Mouse (Mus musculus) left cerebral cortex, postnatal 10 days (tissue): ENCODE data around the gene Btbd35f27. TPM values are rescaled to one million over a fixed set of nuclear protein-coding genes. Genes with fewer than 3 reads are reported as not detected.
"Not testable (repeated sequence)": the region's sequence is repeated elsewhere in the genome, so short reads cannot be mapped to it uniquely, and the experiment has no call there.

Experiments
- DNase-seq, 2 experiments: peaks; one replicate each; pipeline ENCODE4 v3.0.0; 2021 to 2022; ENCODE audit warnings: low spot score in 2 of 2, mixed read lengths in 1 of 2; ENCODE audit errors: extremely low spot score in 1 of 2
- intact Hi-C: fragments of 180-260 bp; cut with DNase I; formaldehyde crosslinking; loops from one replicate; pipeline ENCODE4 v1.15.1; 2025
- total RNA-seq, 2 experiments: library from RNA; stranded (reverse); gene quantifications; 2 replicates each; pipeline ENCODE4 v1.2.3; 2021

Btbd35f27 gene
- total RNA-seq, result not detected

DNA sequence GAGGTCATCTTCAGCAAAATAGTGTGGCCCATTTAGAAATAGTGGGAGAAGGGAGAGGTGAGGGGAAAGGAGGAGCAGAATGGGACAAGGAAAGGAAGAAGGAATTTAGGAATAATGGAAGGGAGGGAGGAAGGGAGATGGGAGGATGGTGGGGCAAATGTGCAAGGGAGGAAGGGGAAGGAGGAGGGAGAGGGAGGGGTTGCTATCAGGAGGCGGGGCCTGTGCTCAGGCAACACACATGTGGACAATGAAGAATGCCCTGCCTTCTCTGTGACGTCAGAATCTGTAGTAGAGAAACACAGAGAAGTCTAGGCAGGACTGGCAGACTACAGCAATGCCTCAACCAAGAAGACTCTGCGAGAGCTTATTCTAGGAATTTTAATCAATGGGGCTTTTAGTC lies at the start of gene Btbd35f27:
Gene Btbd35f27, plus strand, starts transcription at position 301 of the 400 bp plus-strand sequence.
- intact Hi-C loops, DNase-seq: not testable (repeated sequence)

Other genes starting within 250 kb of the Btbd35f27 start
- not detected for gene Btbd35f4, start 151.6 kb upstream of the Btbd35f27 start, total RNA-seq